In genomic region chr15:17088644-17089228, GRCm38 (mm10) we compare ENCODE assay signal across 23 mouse cellular contexts.
"Had no signal": no experiment of that assay in that cellular context is flagged by ENCODE, and none has a peak within 500 bp of the region (broad histone marks: within the 10 kb centered on the region; RNA-seq: fewer than 3 reads in every experiment).

No protein-coding gene starts in this region.

- H3K4me3 ChIP-seq: heart, adult 2 months; heart, embryonic 13.5 days; heart, embryonic 15.5 days; hindbrain, embryonic 13.5 days; hindbrain, embryonic 15.5 days; layer of hippocampus, adult 2 months; left cerebral cortex, adult 2 months; limb, embryonic 13.5 days; limb, embryonic 15.5 days; liver, embryonic 12.5 days had no signal

- H3K4me1 ChIP-seq: heart, embryonic 13.5 days; heart, embryonic 15.5 days; hindbrain, embryonic 13.5 days; hindbrain, embryonic 15.5 days; limb, embryonic 13.5 days; limb, embryonic 15.5 days; liver, embryonic 12.5 days had no signal

- H3K36me3 ChIP-seq: heart, embryonic 13.5 days; heart, embryonic 15.5 days; hindbrain, embryonic 13.5 days; hindbrain, embryonic 15.5 days; limb, embryonic 13.5 days; limb, embryonic 15.5 days; liver, embryonic 12.5 days had no signal

- H3K9me3 ChIP-seq: heart, embryonic 13.5 days; heart, embryonic 15.5 days; hindbrain, embryonic 13.5 days; hindbrain, embryonic 15.5 days; limb, embryonic 13.5 days; limb, embryonic 15.5 days; liver, embryonic 12.5 days had no signal

- H3K9ac ChIP-seq: heart, embryonic 13.5 days; heart, embryonic 15.5 days; hindbrain, embryonic 13.5 days; hindbrain, embryonic 15.5 days; limb, embryonic 13.5 days; limb, embryonic 15.5 days; liver, embryonic 12.5 days; liver, embryonic 14.5 days had no signal

- H3K27ac ChIP-seq: heart, adult 2 months; heart, embryonic 13.5 days; heart, embryonic 15.5 days; hindbrain, embryonic 13.5 days; hindbrain, embryonic 15.5 days; hindbrain, postnatal 0 days; layer of hippocampus, adult 2 months; left cerebral cortex, adult 2 months; limb, embryonic 13.5 days; limb, embryonic 15.5 days; liver, embryonic 12.5 days; liver, embryonic 14.5 days had no signal

- DNase-seq: gastrocnemius, postnatal 14 days; gastrocnemius, postnatal 36 days; heart, adult 11 months; heart, adult 2 months; heart, postnatal 14 days; heart, postnatal 36 days; kidney, adult 18-20 months; kidney, adult 8-10 months; kidney, postnatal 10 days; kidney, postnatal 25 days; kidney, postnatal 4 days had no signal

- H3K27me3 ChIP-seq: heart, embryonic 13.5 days; heart, embryonic 15.5 days; hindbrain, embryonic 13.5 days; hindbrain, embryonic 15.5 days; limb, embryonic 13.5 days; limb, embryonic 15.5 days; liver, embryonic 12.5 days had no signal

- H3K4me2 ChIP-seq: heart, embryonic 11.5 days; heart, embryonic 13.5 days; heart, embryonic 15.5 days; hindbrain, embryonic 13.5 days; hindbrain, embryonic 15.5 days; limb, embryonic 13.5 days; limb, embryonic 15.5 days; liver, embryonic 12.5 days had no signal

- ATAC-seq: hindbrain, postnatal 0 days; liver, embryonic 12.5 days had no signal
